Mouse (Mus musculus): ENCODE data around the gene Spred1.

Gene Spred1

DNA sequence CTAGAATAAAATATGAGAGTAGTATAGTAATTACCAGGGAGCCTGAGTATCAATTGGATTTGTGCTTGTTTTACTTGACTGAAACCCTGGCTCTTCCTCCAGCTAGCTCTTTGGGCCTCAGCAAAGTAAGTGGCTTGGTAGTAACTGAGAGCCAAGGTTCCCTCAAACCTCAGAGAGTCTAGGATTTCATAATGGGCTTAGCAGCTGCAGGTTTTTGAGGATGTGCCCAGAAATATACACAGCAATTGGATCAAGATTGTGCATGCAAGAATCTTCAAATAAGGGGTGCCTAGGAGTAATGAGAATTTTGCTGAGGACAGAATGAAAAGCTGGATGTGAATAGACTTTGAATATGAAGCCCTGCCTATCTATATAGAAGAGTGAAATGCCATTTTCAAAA, 69.7 kb downstream of the Spred1 start:
- DNase-seq = no peak

DNA sequence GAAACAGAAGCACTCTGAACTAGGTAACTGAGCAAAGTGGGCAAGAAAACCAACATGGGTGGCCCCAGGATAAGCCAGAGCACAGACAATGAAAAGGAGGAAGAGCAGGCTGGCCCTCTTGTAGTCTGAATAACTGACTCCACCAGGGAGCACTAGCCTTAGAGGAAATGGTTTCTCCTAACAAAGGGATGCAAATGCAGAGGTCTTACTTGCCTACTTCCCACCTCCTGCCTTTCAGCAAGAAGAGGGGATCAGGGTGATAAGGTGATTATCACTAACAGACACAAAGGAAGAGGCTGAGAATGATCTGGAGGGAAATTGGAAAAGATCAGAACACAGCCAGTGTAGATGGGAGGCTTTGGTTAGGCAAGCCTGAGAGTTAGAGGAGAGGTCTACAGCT, 73.1 kb downstream of the Spred1 start:
- DNase-seq = no peak

DNA sequence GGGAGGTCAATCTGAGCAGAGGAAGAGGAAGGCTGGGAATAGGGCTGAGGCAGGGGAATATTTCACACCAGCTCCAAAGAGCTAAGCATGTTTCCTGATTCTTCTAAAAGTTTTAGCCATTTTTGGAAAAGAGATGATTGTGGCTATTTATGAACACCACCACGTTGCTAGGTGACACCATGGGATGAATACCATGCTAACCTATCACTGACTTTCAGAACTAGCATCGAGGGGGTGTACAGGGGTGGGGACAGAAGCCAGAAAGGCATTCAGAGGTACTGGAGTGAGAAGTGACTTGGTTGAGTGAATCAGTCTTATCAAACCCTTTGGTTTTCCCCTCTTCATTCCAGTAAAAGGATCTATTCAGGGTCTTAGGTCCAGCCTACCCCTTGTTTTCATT, 74.0 kb downstream of the Spred1 start:
- no peak for DNase-seq

DNA sequence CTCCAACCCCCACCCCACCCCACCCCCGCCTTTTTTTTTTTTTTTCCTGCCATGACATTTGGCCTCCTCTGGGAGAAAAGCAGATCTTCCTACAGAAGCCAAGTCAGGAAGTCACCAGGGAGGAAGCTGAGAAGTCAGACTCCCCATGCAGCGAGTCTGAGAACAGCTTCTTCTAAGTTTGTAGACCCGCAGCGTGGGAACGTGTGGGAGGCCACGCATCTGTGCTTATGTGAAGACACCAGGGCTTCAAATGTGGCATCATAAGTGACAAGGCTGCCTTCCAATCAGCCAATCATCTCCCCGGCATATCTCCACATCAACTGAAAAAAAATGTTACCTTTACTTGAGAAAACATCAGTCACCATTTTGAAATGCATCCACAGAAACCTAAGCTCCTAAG, 74.4 kb downstream of the Spred1 start:
- DNase-seq = peak; percentile 69

DNA sequence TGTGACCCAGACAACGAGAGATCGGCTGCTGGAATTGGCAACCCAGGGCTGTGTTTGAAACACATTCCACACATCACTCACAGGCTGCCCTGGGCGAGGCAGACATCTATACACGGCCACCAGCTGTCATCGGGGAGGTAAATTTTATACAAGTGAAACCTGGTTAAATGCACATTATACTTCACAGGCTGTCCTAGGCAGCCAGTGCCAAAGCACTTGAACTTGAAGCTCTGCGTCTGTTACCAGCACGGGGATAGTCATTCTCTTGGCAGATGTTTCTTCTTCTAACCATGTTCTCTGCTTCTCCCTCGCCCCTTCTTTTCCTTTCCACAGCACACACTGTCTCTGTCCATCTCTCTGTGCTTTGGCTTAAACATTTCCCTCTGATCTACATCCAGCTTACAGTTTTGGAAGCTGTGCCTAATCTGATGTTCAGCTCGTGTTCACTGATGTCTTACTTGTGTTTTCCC, 79.7 kb downstream of the Spred1 start:
- no peak for DNase-seq

DNA sequence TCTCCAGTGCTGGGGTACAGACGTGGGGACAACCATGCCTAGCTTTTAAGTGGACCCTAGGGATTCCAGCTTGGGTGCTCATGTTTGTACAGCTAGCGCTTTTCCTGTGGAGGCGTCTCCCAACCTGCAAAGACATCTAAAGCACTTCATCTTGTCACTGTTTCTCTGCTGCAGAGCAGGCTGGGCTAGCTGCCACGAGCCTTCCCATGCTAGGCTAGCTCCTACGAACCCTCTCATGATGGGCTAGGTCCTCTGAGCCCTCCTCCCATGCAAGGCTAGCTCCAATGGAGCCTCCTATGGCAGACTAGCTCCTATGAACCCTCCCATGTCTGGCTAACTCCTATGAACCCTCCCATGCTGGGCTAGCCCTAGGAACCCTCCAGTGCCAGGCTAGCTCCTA, 82.2 kb downstream of the Spred1 start:
- no peak for DNase-seq

DNA sequence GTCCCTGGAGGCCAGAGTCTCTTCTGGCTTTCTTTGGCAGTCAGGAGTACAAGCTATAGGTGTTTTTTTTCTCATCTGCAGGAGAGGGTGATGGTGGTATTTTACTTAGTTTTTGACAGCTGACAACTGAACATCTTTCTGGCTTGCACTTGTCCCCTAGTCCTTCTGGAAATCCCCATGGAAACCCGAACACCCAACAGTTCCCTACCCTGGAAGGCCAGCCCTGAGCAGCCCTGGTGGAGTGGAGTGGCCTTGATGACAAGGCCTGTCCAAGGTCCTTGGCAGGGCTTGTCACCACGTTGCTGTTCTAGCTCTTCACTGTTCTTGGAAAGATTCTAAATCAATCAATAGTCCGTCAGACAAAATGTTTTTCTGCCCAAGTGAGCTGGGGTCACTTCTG, 83.4 kb downstream of the Spred1 start:
- no peak for DNase-seq

DNA sequence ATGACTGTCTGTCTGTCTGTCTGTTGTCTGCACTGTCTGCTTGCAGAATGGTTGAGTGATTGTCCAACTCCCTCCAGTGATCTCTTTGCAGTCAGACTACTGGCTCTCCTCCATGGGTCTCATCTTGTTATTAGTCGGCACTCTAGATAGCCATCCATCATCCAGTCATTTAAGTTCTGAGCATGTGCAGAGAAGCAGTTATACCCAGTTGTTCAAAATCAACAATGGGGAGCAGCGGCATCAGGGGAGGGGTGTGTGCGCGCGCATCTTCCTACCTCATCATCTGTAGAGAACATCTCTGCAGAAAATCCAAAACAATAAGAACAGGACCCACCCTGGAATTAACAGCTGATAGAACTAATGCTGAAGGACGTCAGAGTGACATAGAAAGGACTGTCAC, 83.9 kb downstream of the Spred1 start:
- no peak for DNase-seq

DNA sequence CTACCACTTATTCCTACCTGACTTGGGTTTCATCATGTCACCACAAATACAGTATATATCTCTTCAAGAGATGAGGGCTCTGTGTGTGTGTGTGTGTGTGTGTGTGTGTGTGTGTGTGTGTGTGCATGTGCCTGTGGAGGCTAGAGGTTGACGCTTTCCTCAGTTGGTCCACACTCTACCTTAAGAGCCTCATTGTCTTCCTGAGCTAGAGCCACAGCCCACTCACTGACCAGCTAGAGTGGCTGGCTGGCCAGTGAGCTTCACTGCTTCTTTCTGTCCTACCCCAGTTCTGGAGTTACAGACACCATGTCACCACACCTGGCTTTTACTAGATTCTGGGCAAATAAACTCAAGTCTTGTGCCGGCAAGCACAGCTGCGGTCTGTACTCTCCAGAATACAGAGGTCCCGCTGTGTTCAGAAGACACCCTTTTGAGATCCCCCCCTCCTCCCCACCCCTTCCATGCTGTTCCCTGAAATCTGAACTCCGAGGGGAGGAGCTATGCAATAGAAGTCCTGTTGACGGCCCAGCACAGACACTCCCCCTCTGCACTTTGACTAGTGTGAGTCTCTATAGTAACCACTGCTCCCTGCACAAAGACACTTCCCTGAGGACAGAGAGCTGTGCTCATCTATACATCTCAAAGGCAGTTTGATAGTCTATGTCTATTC, 89.4 kb downstream of the Spred1 start:
- DNase-seq = no peak

DNA sequence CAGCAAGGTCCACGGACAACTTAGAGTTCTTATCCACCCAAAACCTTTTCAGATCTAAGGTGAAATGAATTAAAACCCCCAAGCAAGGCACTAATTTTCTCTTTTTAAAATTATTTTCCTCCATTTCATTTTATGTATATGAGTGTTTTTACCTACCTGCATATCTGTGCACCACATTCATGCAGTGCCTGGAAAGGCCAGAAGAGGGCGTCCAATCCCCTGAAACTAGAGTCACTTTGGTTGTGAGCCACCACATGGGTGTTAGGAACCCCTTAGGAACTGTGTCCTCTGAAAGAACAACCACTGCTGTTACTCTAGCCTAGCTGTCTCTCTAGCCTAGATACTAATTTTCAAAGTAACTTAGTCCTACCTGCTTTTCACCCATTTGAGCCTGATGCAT, 95.0 kb downstream of the Spred1 start:
- DNase-seq = no peak

DNA sequence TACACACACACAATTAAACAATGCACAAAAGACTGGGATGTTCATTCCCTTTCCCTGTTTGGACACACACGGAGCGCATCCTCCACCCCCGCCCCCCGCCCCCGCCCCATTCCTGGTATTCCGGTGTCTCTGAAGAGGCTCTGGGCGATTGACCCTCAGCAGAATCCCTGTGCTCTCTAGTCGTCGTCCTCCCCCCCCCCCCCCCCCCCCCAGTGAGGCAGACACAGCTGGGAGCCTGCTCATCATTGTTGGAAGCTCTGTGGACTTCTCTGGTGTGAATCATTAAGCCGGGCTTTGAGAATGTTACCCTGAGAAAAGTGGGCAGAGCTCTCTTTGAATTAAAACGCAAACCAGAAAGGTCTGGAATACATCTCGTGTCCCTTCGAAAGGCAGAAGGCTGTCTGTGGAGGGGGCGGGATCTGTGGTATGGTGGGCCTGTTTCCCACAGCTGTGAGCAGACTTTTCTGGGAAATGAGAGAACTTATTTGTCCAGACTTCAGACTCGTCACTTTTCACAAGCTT, 96.6 kb downstream of the Spred1 start:
- no peak for DNase-seq

DNA sequence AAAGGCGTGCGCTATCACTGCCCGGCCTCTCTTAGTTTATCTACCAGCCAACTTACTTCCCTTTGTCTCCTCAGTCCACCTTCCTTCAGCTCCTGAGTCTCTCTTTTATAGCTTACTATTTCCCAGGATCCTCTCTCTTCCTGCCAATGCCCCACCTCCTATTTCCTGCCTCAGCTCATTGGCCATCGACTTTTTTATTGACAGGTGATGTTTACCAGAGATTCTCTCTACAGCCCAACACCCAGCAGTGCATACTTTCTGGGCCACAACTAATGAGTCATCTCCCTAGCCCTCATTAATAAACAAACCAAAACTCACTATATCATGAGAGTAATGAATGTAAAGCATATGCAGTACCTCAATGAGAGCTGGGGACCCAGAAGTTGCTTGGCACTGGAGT, 98.4 kb downstream of the Spred1 start:
- no peak for DNase-seq

DNA sequence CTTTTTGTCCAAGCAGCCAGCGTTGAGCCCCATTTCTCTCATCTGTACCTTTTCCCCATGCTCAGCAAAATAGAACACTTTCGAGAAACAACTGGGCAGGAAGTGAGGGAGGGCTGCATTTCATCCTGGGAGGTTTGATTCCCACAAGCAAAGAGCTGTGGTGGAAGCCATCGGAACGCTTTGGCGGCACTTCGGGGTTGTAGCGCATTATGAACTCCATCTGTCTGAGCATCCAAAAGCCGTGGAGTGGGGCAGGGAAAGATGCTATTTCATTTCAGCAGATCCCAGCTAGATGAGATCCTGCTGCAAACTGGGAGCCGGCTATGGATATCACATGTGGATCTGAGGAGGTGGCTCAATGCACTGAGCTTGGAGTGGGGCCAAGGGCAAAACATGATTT, 101.5 kb downstream of the Spred1 start:
- no peak for DNase-seq

DNA sequence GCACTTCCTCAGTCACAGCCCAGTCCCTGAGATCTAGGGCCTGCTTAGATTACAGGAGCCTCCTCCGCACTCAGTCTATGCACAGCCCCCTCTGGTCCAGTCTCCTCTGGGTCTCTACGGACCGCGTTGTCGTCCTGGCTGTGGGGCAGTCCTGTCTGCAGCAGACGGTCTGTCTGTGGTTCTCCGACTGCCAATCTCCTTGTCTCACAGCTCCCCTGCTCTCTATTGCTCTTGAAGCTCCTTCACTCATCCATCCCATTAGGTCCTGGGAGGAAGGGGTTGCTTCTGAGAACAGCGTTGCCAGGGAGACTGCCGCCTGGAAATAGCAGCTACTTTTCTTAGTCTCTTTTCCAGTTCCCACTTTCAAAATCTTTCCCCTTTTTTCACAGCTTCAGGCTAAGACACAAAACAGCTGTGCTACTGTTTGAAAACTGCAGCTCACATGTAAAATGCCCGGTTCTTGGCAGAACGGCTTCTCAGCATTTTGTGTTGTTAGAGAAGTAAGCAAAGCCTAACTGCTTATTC, 107.5 kb downstream of the Spred1 start:
- DNase-seq = no peak

DNA sequence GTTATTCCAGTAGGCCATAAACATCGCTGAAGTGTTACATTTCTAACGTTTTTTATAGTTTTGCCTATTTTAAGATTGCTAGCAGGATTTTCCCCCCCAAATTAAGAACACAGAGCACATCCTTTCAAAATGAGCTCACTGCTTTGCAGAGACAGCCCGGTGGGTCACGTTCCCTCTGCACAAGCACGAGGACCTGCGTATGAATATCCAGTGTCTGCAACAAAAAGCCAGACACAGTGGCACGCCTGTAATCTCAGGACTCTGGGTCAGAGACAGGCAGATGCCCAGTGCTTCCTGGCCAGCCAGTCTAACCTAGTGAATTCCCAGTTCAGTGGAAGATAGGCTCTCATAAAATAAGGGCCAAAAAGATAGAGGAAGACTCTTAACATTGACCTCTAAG, 109.1 kb downstream of the Spred1 start:
- DNase-seq = no peak

DNA sequence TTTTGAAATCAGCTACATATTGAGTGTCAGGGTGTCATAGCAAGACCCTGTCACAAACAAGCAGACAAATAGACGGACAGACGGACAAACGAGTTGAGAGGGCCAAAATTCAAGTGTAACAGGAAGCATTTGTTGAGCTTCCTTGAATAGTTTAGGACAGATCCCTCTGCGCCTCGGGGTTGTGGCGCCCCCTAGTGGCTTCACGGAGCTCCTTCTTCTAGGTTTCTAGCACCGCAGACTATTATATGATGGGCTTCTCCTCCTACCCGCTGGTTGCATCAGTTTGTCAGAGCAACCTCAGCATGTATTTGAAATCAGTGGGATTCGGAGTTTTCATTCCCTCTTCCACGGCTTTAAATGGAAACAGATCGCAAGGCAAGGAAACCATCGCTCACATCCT, 110.1 kb downstream of the Spred1 start:
- DNase-seq = peak; percentile 74

Data from layer of hippocampus, adult 9-11 months (tissue).